Mouse (Mus musculus) thymus, adult 2 months (tissue): ENCODE data around the gene Zdhhc1. TPM values are rescaled to one million over a fixed set of nuclear protein-coding genes. Genes with fewer than 3 reads are reported as not detected.
A peak's percentile ranks its signal among the peaks of the same experiment; 100 is the strongest.

Experiments used
- DNase-seq: peaks from one replicate; pipeline ENCODE4 v3.0.0; 2021
- H3K27ac ChIP-seq: fragments of 200-500 bp; 2 replicates; pipeline ENCODE4 v1.5.1; 2012; ENCODE audit warnings: low read length, control low read depth; ENCODE audit not compliant: control insufficient read depth, insufficient read depth
- H3K27me3 ChIP-seq: fragments of 200-500 bp; 2 replicates; pipeline ENCODE4 v1.6.1; 2012; ENCODE audit warnings: mild to moderate bottlenecking, low read length, moderate library complexity, mixed read lengths; ENCODE audit not compliant: control insufficient read depth, insufficient read depth
- H3K36me3 ChIP-seq: fragments of 200-500 bp; 2 replicates; pipeline ENCODE4 v1.6.1; 2012; ENCODE audit warnings: mild to moderate bottlenecking, low read length, moderate library complexity; ENCODE audit not compliant: control insufficient read depth, insufficient read depth
- H3K4me1 ChIP-seq: fragments of 200-500 bp; replicated peaks from 2 replicates; pipeline ENCODE4 v1.6.1; 2012; ENCODE audit warnings: low read length; ENCODE audit not compliant: control insufficient read depth, insufficient read depth
- H3K4me3 ChIP-seq: fragments of 200-500 bp; 2 replicates; pipeline ENCODE4 v1.5.1; 2012; ENCODE audit warnings: mild to moderate bottlenecking, low read length, control low read depth, moderate library complexity; ENCODE audit not compliant: control insufficient read depth, insufficient read depth
- CTCF ChIP-seq: fragments of 200-500 bp; IDR thresholded peaks from 2 replicates; pipeline ENCODE4 v1.5.1; 2012; ENCODE audit warnings: mild to moderate bottlenecking, control low read depth, low read length, moderate library complexity, borderline replicate concordance; ENCODE audit not compliant: control insufficient read depth, poor library complexity, insufficient read depth; ENCODE audit errors: extremely low read depth
- POLR2A ChIP-seq: fragments of 200-500 bp; IDR thresholded peaks from 2 replicates; pipeline ENCODE4 v1.6.1; 2012; ENCODE audit warnings: mild to moderate bottlenecking, low read length, control low read depth, moderate library complexity; ENCODE audit not compliant: control insufficient read depth, poor library complexity, insufficient read depth; ENCODE audit errors: extremely low read depth
- WGBS: fragments of 180-500 bp; shearing (Covaris S2); methylation state at CpG from one replicate; pipeline ENCODE4 v1.1.7; 2018; 5-methylcytosine and 5-hydroxymethylcytosine counted together
- polyA plus RNA-seq: library from polyadenylated mRNA; depleted of rRNA; stranded (reverse); fragments of >200 nt; gene quantifications from 2 replicates; pipeline ENCODE4 v1.2.3, GENCODE M21; 2012

The Zdhhc1 gene
- polyA plus RNA-seq, 1 experiment: 23.5 TPM

GRCm38 (mm10) chr8:105538940-105539339, 42.2 kb upstream of the Zdhhc1 start:
- no peak overlapping the region for H3K4me3 ChIP-seq
- TF ChIP-seq CTCF (no peak), POLR2A (no peak)
- no peaks in the 10 kb centered on the region for H3K27me3 ChIP-seq
- no peak overlapping the region for H3K27ac ChIP-seq
- H3K36me3 ChIP-seq: peaks cover 29% of the 10 kb centered on the region; the same call in 1 of the 2 replicates
- WGBS: 96% methylated on average over 4 of the region's 4 CpGs
- H3K4me1 ChIP-seq: no peaks in the 10 kb centered on the region
- DNase-seq: no peak

- Histone ChIP-seq H3K27ac (no peak overlapping the region), H3K36me3 (peaks cover 29% of the 10 kb centered on the region; the same call in 1 of the 2 replicates), H3K4me1 (no peaks in the 10 kb centered on the region), H3K27me3 (no peaks in the 10 kb centered on the region), H3K4me3 (no peak overlapping the region)
- WGBS: 95% methylated on average over 6 of the region's 6 CpGs
- no peak for DNase-seq
- TF ChIP-seq POLR2A: no peak
- TF ChIP-seq CTCF: no peak
These were observed 40.4 kb upstream of the Zdhhc1 start for GRCm38 (mm10) chr8:105537011-105537677.

GRCm38 (mm10) chr8:105536546-105536945, 39.8 kb upstream of the Zdhhc1 start:
- H3K27me3 ChIP-seq: no peaks in the 10 kb centered on the region
- H3K27ac ChIP-seq: no peak overlapping the region
- DNase-seq: no peak
- H3K36me3 ChIP-seq: peaks cover 29% of the 10 kb centered on the region; the same call in 1 of the 2 replicates
- no peaks in the 10 kb centered on the region for H3K4me1 ChIP-seq
- WGBS: 93% methylated on average over 3 of the region's 3 CpGs
- no peak overlapping the region for H3K4me3 ChIP-seq
- TF ChIP-seq POLR2A (no peak), CTCF (no peak)

GRCm38 (mm10) chr8:105533892-105534329, 37.2 kb upstream of the Zdhhc1 start:
- WGBS: 8% methylated on average over 1 of the region's 1 CpGs
- peaks cover 37% of the 10 kb centered on the region; the same call in 1 of the 2 replicates for H3K36me3 ChIP-seq
- DNase-seq: peak; percentile 81
- H3K4me1 ChIP-seq: no peaks in the 10 kb centered on the region
- H3K27ac ChIP-seq: no peak overlapping the region
- H3K27me3 ChIP-seq: no peaks in the 10 kb centered on the region
- H3K4me3 ChIP-seq: no peak overlapping the region
- TF ChIP-seq POLR2A (no peak), CTCF (peak; percentile 57; the same call in 1 of the 2 replicates)

GRCm38 (mm10) chr8:105533439-105533838, 36.7 kb upstream of the Zdhhc1 start:
- 44% methylated on average over 2 of the region's 2 CpGs for WGBS
- Histone ChIP-seq H3K27me3 (no peaks in the 10 kb centered on the region), H3K4me1 (no peaks in the 10 kb centered on the region), H3K4me3 (no peak overlapping the region), H3K36me3 (peaks cover 32% of the 10 kb centered on the region; the same call in 1 of the 2 replicates), H3K27ac (no peak overlapping the region)
- no peak for DNase-seq
- TF ChIP-seq POLR2A (no peak), CTCF (no peak)

GRCm38 (mm10) chr8:105531774-105532173, 35.1 kb upstream of the Zdhhc1 start:
- no peaks in the 10 kb centered on the region for H3K4me1 ChIP-seq
- no peaks in the 10 kb centered on the region for H3K27me3 ChIP-seq
- no peak for TF ChIP-seq POLR2A
- WGBS: 76% methylated on average over 2 of the region's 2 CpGs
- H3K36me3 ChIP-seq: peaks cover 18% of the 10 kb centered on the region; the same call in 1 of the 2 replicates
- peak; percentile 61 for DNase-seq
- H3K4me3 ChIP-seq: no peak overlapping the region
- no peak overlapping the region for H3K27ac ChIP-seq
